Mouse (Mus musculus): ENCODE measurements around the gene Zbtb9. TPM values are rescaled to one million over a fixed set of nuclear protein-coding genes. Genes with fewer than 3 reads are reported as not detected.

The Zbtb9 gene
- polyA plus RNA-seq (2012; rRNA removed), result 9.5 and 13.4 TPM in 2 replicates

GRCm38 (mm10) chr17:26972703-26973574, at the start of gene Zbtb9:
Zbtb9 (plus strand) TSS chr17:26973167.

GRCm38 (mm10) chr17:26932839-26933398, 40.0 kb upstream of the Zbtb9 start, which contains the start of gene Phf1:
Phf1 (plus strand) TSS chr17:26933052.

GRCm38 (mm10) chr17:26939178-26939972, 33.6 kb upstream of the Zbtb9 start, which contains the start of gene Cuta:
Cuta (minus strand) TSS chr17:26939569.

GRCm38 (mm10) chr17:26941031-26941789, 31.8 kb upstream of the Zbtb9 start, which contains the start of gene Syngap1:
Syngap1 (plus strand) TSS chr17:26941253.

GRCm38 (mm10) chr17:27028909-27029308, 55.9 kb downstream of the Zbtb9 start, which contains the start of gene Bak1:
Bak1 (minus strand) TSS chr17:27029009.

GRCm38 (mm10) chr17:27056812-27057516, 84.0 kb downstream of the Zbtb9 start, which contains the start of gene Itpr3:
Itpr3 (plus strand) TSS chr17:27057304.

Other genes with a start within 250 kb of the Zbtb9 start
- 15.8 and 16.7 TPM in 2 replicates for gene Bnip1, start 192.1 kb upstream of the Zbtb9 start, polyA plus RNA-seq (2012; rRNA removed)
- gene Nkx2-5, start 128.2 kb upstream of the Zbtb9 start, polyA plus RNA-seq (2012; rRNA removed), result not detected in 2 replicates
- gene Kifc5b, start 56.1 kb upstream of the Zbtb9 start, polyA plus RNA-seq (2012; rRNA removed), result 5.6 and 6.3 TPM in 2 replicates
- gene Phf1, start 40.1 kb upstream of the Zbtb9 start, polyA plus RNA-seq (2012; rRNA removed), result 75.6 and 81.1 TPM in 2 replicates
- gene Cuta, start 33.6 kb upstream of the Zbtb9 start, polyA plus RNA-seq (2012; rRNA removed), result 182 and 220 TPM in 2 replicates
- 19.1 and 20.7 TPM in 2 replicates for gene Syngap1, start 31.9 kb upstream of the Zbtb9 start, polyA plus RNA-seq (2012; rRNA removed)
- 126 and 178 TPM in 2 replicates for gene Bak1, start 55.8 kb downstream of the Zbtb9 start, polyA plus RNA-seq (2012; rRNA removed)
- gene Itpr3, start 84.1 kb downstream of the Zbtb9 start, polyA plus RNA-seq (2012; rRNA removed), result 47.8 and 55.5 TPM in 2 replicates
- gene Uqcc2, start 160.7 kb downstream of the Zbtb9 start, polyA plus RNA-seq (2012; rRNA removed), result 96.2 and 150 TPM in 2 replicates
- 0.19 and 0.38 TPM in 2 replicates for gene Ip6k3, start 194.6 kb downstream of the Zbtb9 start, polyA plus RNA-seq (2012; rRNA removed)
- 131 and 146 TPM in 2 replicates for gene Lemd2, start 231.3 kb downstream of the Zbtb9 start, polyA plus RNA-seq (2012; rRNA removed)